Mouse (Mus musculus): ENCODE measurements around the gene Dkkl1. TPM values are rescaled to one million over a fixed set of nuclear protein-coding genes. Genes with fewer than 3 reads are reported as not detected.
A peak's percentile ranks its signal among the peaks of the same experiment; 100 is the strongest.

Gene Dkkl1
- polyA plus RNA-seq, 1 experiment from 2014 or later, result 0.81 TPM

DNA sequence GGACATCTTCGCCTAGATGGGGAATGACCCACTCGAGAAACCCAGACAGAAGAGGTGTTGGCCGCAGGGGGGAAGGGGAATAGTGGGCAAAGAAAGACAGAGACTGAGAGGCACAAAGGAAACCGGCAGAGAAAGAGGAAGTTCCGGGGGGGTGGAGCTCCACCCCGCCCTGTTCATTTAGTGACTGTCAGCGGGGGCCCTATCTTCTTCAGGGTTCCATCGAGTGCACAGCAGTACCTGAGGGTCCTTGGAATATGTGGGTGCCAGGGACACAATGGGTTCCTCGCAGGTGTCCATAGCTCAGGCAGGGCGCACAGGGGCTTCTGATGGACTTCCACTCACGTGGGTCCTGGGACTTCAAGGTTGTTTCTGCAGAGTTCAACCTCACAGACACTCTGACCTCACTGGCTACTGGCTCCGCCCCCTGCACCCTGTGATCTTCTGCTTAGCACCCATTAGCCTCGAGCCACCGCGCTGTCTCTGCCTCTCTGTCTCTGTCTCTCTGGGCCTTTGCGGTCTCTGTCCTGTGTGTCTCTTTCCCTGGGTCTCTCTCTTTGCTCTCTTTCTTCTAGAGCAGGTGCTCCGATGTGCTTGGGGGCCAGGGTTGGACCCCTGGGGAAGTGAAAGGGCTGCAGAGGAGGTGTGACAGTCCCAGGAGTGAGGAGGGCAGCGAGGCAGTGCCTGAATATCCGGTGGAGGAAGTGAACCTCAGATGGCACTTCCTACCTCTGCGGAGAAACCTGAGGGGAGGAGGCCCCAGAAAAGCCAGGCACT is 27.0 kb upstream of the Dkkl1 start, which contains the start of gene Cd37:
TSS of gene Cd37 (minus strand) at position 393 of the 774 bp plus-strand sequence.
- H3K4me3 ChIP-seq (ENCODE audit: low read depth, low read length), result no peak within 1 kb of the TSS
- no peaks in the 10 kb centered on the region for H3K36me3 ChIP-seq (ENCODE audit: control insufficient read depth, insufficient read depth, low read length)
- peaks cover 26% of the 10 kb centered on the region for H3K4me1 ChIP-seq (ENCODE audit: control insufficient read depth, insufficient read depth, low read length)
- peaks cover 23% of the 10 kb centered on the region for H3K27me3 ChIP-seq (ENCODE audit: control insufficient read depth, insufficient read depth, low read length)
- no peak within 1 kb of the TSS for H3K4me2 ChIP-seq
- ATAC-seq (ENCODE audit: low FRiP score) (no peak), DNase-seq (ENCODE audit: low spot score, missing footprints) (no peak)
- no peak within 1 kb of the TSS for H3K9ac ChIP-seq (ENCODE audit: low read length)
- WGBS, result 39% methylated on average over 20 of the region's 20 CpGs
- no peaks in the 10 kb centered on the region for H3K9me3 ChIP-seq (ENCODE audit: control insufficient read depth, low read length)
- H3K27ac ChIP-seq (ENCODE audit: low read depth, low read length), result no peak within 1 kb of the TSS

DNA sequence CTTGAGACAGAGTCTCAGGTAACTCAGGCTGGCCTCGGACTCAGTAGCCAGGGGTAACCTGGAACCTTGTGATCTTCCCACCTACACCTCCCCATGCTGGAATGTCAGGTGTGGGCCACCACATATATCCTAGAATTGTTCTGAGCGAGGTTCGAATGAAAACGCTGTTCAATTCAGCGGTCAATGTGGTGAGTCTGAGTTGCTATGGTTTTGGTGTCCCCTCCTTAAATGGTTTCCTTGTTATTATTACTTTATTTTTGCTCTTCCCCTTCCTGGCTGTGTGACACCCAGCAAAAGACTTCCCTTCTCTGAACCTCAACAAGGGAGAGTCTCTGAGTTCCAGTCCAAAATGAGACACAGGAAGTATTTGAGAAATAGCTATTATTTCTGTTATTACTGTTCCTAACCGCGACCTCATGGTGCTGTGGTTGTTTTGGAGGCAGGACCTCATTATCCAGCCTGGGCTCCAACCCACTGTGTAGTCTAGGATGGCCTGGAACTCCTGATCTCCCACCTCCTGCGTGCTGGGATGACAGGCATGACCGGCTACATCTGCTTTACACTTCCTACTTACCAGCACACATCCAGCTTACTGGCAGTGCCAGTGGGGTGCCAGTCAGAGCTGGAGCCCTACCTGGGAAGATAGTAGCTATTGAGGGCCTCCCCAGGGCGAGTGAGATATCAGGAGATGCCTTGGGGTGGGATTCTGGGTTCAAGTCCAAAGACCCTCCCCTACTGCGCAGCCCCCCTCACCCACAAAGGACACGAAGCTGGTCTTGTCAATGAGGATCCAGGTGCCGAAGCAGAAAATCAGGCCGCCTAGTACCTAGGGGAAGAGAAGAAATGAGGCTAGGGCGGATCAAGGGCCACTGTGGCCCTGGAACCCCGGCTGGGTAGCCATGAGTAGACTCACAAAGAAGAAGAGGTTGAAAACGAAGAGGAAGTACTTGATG is 26.1 kb upstream of the Dkkl1 start:
- Histone ChIP-seq H3K4me2 (no peak overlapping the region), H3K36me3 (ENCODE audit: control insufficient read depth, insufficient read depth, low read length) (peaks cover under 1% of the 10 kb centered on the region; the same call in 1 of the 2 replicates), H3K4me1 (ENCODE audit: control insufficient read depth, insufficient read depth, low read length) (peaks cover 34% of the 10 kb centered on the region), H3K9ac (ENCODE audit: low read length) (no peak overlapping the region), H3K9me3 (ENCODE audit: control insufficient read depth, low read length) (no peaks in the 10 kb centered on the region), H3K4me3 (ENCODE audit: low read depth, low read length) (no peak overlapping the region), H3K27ac (ENCODE audit: low read depth, low read length) (no peak overlapping the region), H3K27me3 (ENCODE audit: control insufficient read depth, insufficient read depth, low read length) (peaks cover 23% of the 10 kb centered on the region)
- 74% methylated on average over 17 of the region's 17 CpGs for WGBS
- DNase-seq (ENCODE audit: low spot score, missing footprints) (no peak), ATAC-seq (ENCODE audit: low FRiP score) (no peak)

DNA sequence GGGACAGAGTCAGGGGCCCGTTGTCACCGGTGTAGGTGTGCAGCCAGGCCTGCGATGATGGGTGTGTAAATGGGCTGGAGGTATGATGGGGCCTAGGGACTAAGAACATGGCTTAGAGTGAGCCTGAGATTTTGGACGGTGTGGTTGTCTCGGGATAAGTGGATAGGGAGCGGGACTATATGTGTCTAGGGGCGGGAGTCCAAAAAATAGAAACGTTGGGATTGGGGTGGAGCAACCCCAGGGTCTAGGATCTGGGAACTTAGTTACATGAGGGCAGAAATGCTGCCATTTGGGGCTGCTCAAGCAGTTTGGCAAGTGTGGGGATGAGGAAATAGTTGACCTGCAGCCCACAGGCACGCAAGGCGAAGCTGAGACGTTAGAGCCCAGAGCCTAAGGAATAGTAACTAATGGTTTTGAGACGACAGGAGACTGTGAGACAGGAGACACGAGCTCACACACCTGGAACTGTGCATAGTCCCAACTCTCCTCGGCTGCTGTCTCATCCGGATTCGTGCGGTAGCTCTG is 23.8 kb upstream of the Dkkl1 start:
- peak overlapping the region; percentile 4; the same call in 1 of the 2 replicates for H3K4me3 ChIP-seq (ENCODE audit: low read depth, low read length)
- H3K27me3 ChIP-seq (ENCODE audit: control insufficient read depth, insufficient read depth, low read length), result peaks cover 16% of the 10 kb centered on the region
- peak; percentile 93 for DNase-seq (ENCODE audit: low spot score, missing footprints)
- peak overlapping the region; percentile 25; the same call in 1 of the 2 replicates for H3K4me2 ChIP-seq
- peaks cover 22% of the 10 kb centered on the region for H3K36me3 ChIP-seq (ENCODE audit: control insufficient read depth, insufficient read depth, low read length)
- peaks cover 32% of the 10 kb centered on the region for H3K4me1 ChIP-seq (ENCODE audit: control insufficient read depth, insufficient read depth, low read length)
- peak overlapping the region; percentile 34 for H3K9ac ChIP-seq (ENCODE audit: low read length)
- ATAC-seq (ENCODE audit: low FRiP score), result peak; percentile 40
- 27% methylated on average over 17 of the region's 17 CpGs for WGBS
- no peaks in the 10 kb centered on the region for H3K9me3 ChIP-seq (ENCODE audit: control insufficient read depth, low read length)
- peak overlapping the region; percentile 40 for H3K27ac ChIP-seq (ENCODE audit: low read depth, low read length)

DNA sequence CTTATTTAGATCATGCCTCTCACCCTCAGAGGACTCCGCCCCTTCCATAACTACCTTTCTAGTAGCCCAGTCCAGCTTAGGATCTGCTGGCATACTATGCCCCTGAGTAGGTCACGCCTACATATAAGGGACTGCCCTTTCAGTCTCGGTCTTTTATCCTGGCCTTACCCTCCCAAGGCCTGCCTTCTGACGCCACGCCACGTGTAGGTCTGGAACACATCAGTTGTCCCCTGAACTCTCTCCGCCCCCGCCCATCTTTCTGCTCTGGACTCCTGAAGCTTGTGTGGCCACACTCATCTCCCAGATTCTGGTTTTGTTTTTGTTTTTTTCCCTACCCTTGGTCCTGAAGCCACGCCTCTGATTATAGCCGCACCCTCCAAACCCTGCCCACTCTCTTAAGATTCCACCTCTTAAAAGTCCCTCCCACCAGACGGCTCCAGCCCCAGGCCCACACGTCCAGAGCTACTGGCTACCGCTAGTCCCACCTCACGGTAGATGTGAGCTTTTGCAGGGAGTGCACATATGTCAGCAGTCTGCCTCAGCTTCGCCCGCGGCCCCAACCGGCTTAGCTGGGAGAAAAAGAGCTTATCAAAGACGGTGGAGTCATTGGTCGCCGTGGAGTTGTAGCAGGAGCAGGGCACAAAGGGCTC is 23.1 kb upstream of the Dkkl1 start:
- ATAC-seq (ENCODE audit: low FRiP score), result peak; percentile 78
- 4% methylated on average over 21 of the region's 21 CpGs for WGBS
- DNase-seq (ENCODE audit: low spot score, missing footprints), result peak; percentile 96
- Histone ChIP-seq H3K4me1 (ENCODE audit: control insufficient read depth, insufficient read depth, low read length) (peaks cover 29% of the 10 kb centered on the region), H3K27ac (ENCODE audit: low read depth, low read length) (peak overlapping the region; percentile 40; the same call in 1 of the 2 replicates), H3K4me2 (peak overlapping the region; percentile 25), H3K9me3 (ENCODE audit: control insufficient read depth, low read length) (no peaks in the 10 kb centered on the region), H3K4me3 (ENCODE audit: low read depth, low read length) (peak overlapping the region; percentile 4; the same call in 1 of the 2 replicates), H3K36me3 (ENCODE audit: control insufficient read depth, insufficient read depth, low read length) (peaks cover 22% of the 10 kb centered on the region), H3K27me3 (ENCODE audit: control insufficient read depth, insufficient read depth, low read length) (peaks cover 14% of the 10 kb centered on the region), H3K9ac (ENCODE audit: low read length) (peak overlapping the region; percentile 34)

DNA sequence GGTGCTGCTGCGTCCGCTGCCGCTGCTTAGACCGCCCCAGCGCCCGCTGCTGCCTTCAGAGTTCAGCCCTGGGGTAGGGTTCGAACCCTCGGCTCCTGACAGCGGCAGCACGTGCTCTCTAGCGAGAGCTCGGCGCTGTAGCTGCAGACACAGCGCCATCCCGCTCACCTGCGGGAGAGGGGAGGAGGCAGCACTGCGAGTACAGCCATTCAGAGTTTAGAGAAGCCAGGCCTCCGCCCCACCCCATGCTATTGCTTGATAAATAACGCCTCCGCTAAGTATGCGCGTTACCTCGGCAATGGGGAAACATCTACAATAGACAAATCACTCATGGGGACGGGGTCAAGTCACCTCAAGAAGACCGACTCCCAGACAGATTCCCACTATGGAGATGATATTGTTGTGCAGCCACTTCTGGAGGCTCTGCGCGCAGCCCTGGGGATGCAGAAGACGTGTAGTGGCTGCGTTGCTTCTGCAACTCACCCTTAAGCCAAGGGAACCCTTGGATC is 22.4 kb upstream of the Dkkl1 start:
- Histone ChIP-seq H3K36me3 (ENCODE audit: control insufficient read depth, insufficient read depth, low read length) (peaks cover 27% of the 10 kb centered on the region), H3K4me3 (ENCODE audit: low read depth, low read length) (no peak overlapping the region), H3K27ac (ENCODE audit: low read depth, low read length) (peak overlapping the region; percentile 8; the same call in 1 of the 2 replicates), H3K4me1 (ENCODE audit: control insufficient read depth, insufficient read depth, low read length) (peaks cover 29% of the 10 kb centered on the region), H3K4me2 (peak overlapping the region; percentile 25), H3K9me3 (ENCODE audit: control insufficient read depth, low read length) (no peaks in the 10 kb centered on the region), H3K27me3 (ENCODE audit: control insufficient read depth, insufficient read depth, low read length) (peaks cover 14% of the 10 kb centered on the region), H3K9ac (ENCODE audit: low read length) (peak overlapping the region; percentile 51)
- whole genome bisulfite sequencing, result 7% methylated on average over 29 of the region's 29 CpGs
- DNase-seq (ENCODE audit: low spot score, missing footprints), result peak; percentile 92
- peak; percentile 23 for ATAC-seq (ENCODE audit: low FRiP score)

DNA sequence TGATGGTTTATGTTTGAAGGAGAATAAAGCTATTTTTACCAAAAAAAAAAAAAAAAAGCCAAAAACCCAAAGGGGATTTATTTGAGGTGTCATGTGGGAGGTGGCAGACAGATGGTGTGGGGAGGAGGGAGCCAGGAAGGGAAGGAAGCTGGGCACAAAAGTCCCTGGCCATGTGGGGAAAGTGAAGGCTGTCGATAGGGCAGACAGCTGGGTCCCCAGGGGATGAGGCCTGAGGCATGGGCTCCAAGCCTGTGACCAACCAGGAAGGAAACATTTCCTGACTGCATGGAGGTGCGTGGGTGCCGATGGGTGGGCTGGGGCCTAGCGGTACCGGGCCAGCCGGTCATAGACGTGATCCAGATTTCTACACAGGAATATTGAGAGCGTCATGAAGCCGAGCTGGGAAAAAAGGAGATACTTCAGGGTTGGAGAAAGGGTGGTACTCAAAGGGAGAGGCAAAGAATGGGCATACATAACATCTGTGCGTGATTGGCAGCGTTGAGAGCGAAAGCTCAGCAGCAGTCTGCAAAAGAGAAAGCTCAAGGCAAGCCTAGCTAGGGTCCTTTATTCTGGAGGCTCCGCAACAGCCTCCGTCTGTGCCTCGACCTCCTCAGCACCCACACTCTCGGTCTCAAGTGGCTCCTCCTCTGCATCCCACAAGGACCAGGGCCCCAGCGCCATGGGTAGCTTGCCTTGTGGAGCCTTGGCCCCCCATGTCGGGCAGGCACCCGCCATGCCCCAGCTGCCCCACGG is 21.8 kb upstream of the Dkkl1 start:
- DNase-seq (ENCODE audit: low spot score, missing footprints), result peak; percentile 92
- peaks cover 29% of the 10 kb centered on the region for H3K4me1 ChIP-seq (ENCODE audit: control insufficient read depth, insufficient read depth, low read length)
- H3K4me3 ChIP-seq (ENCODE audit: low read depth, low read length), result no peak overlapping the region
- peaks cover 33% of the 10 kb centered on the region for H3K36me3 ChIP-seq (ENCODE audit: control insufficient read depth, insufficient read depth, low read length)
- peak overlapping the region; percentile 5 for H3K4me2 ChIP-seq
- 0 out of 2 replicates have a peak overlapping the region, but pooled peaks have one; percentile 7 for H3K27ac ChIP-seq (ENCODE audit: low read depth, low read length)
- peaks cover 9% of the 10 kb centered on the region for H3K27me3 ChIP-seq (ENCODE audit: control insufficient read depth, insufficient read depth, low read length)
- H3K9ac ChIP-seq (ENCODE audit: low read length), result peak overlapping the region; percentile 51
- WGBS, result 29% methylated on average over 20 of the region's 20 CpGs
- H3K9me3 ChIP-seq (ENCODE audit: control insufficient read depth, low read length), result no peaks in the 10 kb centered on the region
- ATAC-seq (ENCODE audit: low FRiP score), result peak; percentile 26; the same call in 1 of the 2 replicates

DNA sequence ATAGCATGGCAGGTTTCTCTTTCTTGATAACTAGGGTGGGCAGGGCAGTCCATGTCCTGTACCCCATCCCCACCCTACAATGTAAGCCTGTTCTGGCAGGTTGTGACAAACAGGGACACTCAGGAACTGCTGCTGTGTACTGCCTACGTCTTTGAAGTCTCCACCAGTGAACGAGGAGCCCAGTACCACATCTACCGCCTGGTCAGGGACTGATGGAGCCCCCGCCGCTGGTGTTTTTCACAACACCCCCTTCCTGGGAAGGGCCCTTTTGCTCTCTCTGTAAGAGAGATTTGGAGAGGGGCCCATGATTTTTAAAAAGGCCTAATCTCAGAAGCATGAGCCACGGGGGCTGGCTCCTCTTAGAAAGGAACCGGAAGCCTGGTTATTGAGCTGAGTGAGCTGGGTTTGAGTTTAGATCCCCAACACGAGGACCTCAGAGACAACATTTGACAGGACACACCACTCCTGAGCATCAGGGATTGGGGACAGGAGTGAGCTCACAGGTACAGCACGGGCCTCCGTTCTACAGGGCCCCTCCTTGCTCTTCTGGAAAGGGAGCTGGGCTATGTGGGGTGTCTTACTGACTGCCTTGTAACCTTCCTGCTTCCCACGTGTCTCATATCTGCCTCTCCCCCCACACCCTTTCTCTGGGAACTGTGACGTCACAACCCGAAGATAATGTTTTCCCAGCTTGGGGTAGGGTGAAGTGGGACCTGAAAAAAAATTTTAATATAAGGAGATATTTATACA is 20.9 kb upstream of the Dkkl1 start:
- peaks cover 29% of the 10 kb centered on the region for H3K4me1 ChIP-seq (ENCODE audit: control insufficient read depth, insufficient read depth, low read length)
- H3K27me3 ChIP-seq (ENCODE audit: control insufficient read depth, insufficient read depth, low read length), result peaks cover 5% of the 10 kb centered on the region
- H3K9me3 ChIP-seq (ENCODE audit: control insufficient read depth, low read length), result no peaks in the 10 kb centered on the region
- DNase-seq (ENCODE audit: low spot score, missing footprints) (peak; percentile 89), ATAC-seq (ENCODE audit: low FRiP score) (no peak)
- H3K36me3 ChIP-seq (ENCODE audit: control insufficient read depth, insufficient read depth, low read length), result peaks cover 40% of the 10 kb centered on the region
- WGBS, result 73% methylated on average over 13 of the region's 13 CpGs
- no peak overlapping the region for H3K4me2 ChIP-seq
- no peak overlapping the region for H3K4me3 ChIP-seq (ENCODE audit: low read depth, low read length)
- no peak overlapping the region for H3K27ac ChIP-seq (ENCODE audit: low read depth, low read length)
- H3K9ac ChIP-seq (ENCODE audit: low read length), result no peak overlapping the region

Measured in midbrain, embryonic 11.5 days (tissue).